Mouse (Mus musculus) cortical plate, adult 2 months (tissue): Measurements from ENCODE around the gene Kpna3.

Experiments
- CTCF ChIP-seq: fragments of 200-500 bp; IDR thresholded peaks from 2 replicates; pipeline ENCODE4 v1.5.1; 2011; ENCODE audit warnings: mild to moderate bottlenecking, control low read depth, low read length; ENCODE audit not compliant: insufficient read depth; ENCODE audit errors: extremely low read depth
- POLR2A ChIP-seq: fragments of 200-500 bp; IDR thresholded peaks from 2 replicates; pipeline ENCODE4 v1.6.1; 2011; ENCODE audit warnings: mild to moderate bottlenecking, low read length, control low read depth; ENCODE audit not compliant: insufficient read depth; ENCODE audit errors: extremely low read depth

GRCm38 (mm10) chr14:61344590-61344989, 95.1 kb downstream of the Kpna3 start:
- no peak for TF ChIP-seq CTCF
- TF ChIP-seq POLR2A, result no peak
